Mouse (Mus musculus): ENCODE data around the gene Numa1.
"Not testable (repeated sequence)": the region's sequence is repeated elsewhere in the genome, so short reads cannot be mapped to it uniquely, and the experiment has no call there.

Gene Numa1

GRCm38 (mm10) chr7:101933751-101934240 lies at the start of gene Numa1, which contains the start of gene Lrrc51:
TSS of gene Numa1 (plus strand) at chr7:101934111.
TSS of gene Lrrc51 (minus strand) at chr7:101933895.
- peak; percentile 97 to 98 for DNase-seq (ENCODE audit: low spot score in 2 of 2)

GRCm38 (mm10) chr7:101884160-101884559 lies 49.8 kb upstream of the Numa1 start:
- DNase-seq (ENCODE audit: low spot score in 2 of 2): no peak

GRCm38 (mm10) chr7:101886274-101886673 lies 47.6 kb upstream of the Numa1 start:
- DNase-seq (ENCODE audit: low spot score in 2 of 2): no peak

GRCm38 (mm10) chr7:101888460-101888859 lies 45.5 kb upstream of the Numa1 start:
- DNase-seq (ENCODE audit: low spot score in 2 of 2): no peak

- DNase-seq (ENCODE audit: low spot score in 2 of 2): no peak
These were observed 38.2 kb upstream of the Numa1 start for GRCm38 (mm10) chr7:101895695-101896094.

GRCm38 (mm10) chr7:101896104-101897066 lies 37.5 kb upstream of the Numa1 start:
- DNase-seq (ENCODE audit: low spot score in 2 of 2): peak; percentile 98 to 99

GRCm38 (mm10) chr7:101900331-101901097 lies 33.4 kb upstream of the Numa1 start:
- peak in 1 of 2 experiments; percentile 52 for DNase-seq (ENCODE audit: low spot score in 2 of 2)

- DNase-seq (ENCODE audit: low spot score in 2 of 2): no peak
These were observed 31.9 kb upstream of the Numa1 start for GRCm38 (mm10) chr7:101901969-101902368.

GRCm38 (mm10) chr7:101902846-101903245 lies 31.1 kb upstream of the Numa1 start:
- no peak for DNase-seq (ENCODE audit: low spot score in 2 of 2)

- peak; percentile 100 for DNase-seq (ENCODE audit: low spot score in 2 of 2)
These were observed 28.2 kb upstream of the Numa1 start, which contains the start of gene Lamtor1 for GRCm38 (mm10) chr7:101905561-101906286. TSS of gene Lamtor1 (plus strand) at chr7:101905904.

GRCm38 (mm10) chr7:101906287-101906681 lies 27.6 kb upstream of the Numa1 start, which contains the start of gene Tomt:
TSS of gene Tomt (minus strand) at chr7:101906359.
- no peak for DNase-seq (ENCODE audit: low spot score in 2 of 2)

- DNase-seq (ENCODE audit: low spot score in 2 of 2): no peak
These were observed 27.2 kb upstream of the Numa1 start for GRCm38 (mm10) chr7:101906696-101907095.

- peak in 1 of 2 experiments; percentile 55 for DNase-seq (ENCODE audit: low spot score in 2 of 2)
These were observed 25.5 kb upstream of the Numa1 start for GRCm38 (mm10) chr7:101908367-101908766.

GRCm38 (mm10) chr7:101910138-101910537 lies 23.8 kb upstream of the Numa1 start:
- DNase-seq (ENCODE audit: low spot score in 2 of 2): no peak

- DNase-seq (ENCODE audit: low spot score in 2 of 2): no peak
These were observed 21.9 kb upstream of the Numa1 start for GRCm38 (mm10) chr7:101911982-101912381.

- DNase-seq (ENCODE audit: low spot score in 2 of 2): no peak
These were observed 15.8 kb upstream of the Numa1 start for GRCm38 (mm10) chr7:101918071-101918470.

- DNase-seq (ENCODE audit: low spot score in 2 of 2): not testable (repeated sequence)
These were observed 8.0 kb upstream of the Numa1 start for GRCm38 (mm10) chr7:101925892-101926291.

- no peak for DNase-seq (ENCODE audit: low spot score in 2 of 2)
These were observed 5.8 kb upstream of the Numa1 start for GRCm38 (mm10) chr7:101928093-101928492.

GRCm38 (mm10) chr7:101932551-101932950 lies 1.4 kb upstream of the Numa1 start:
- DNase-seq (ENCODE audit: low spot score in 2 of 2): no peak

GRCm38 (mm10) chr7:101933300-101933699 lies 611 bp upstream of the Numa1 start:
- no peak for DNase-seq (ENCODE audit: low spot score in 2 of 2)

- DNase-seq (ENCODE audit: low spot score in 2 of 2): no peak
These were observed 2.0 kb downstream of the Numa1 start for GRCm38 (mm10) chr7:101935957-101936356.

Data from heart, adult 9 months (tissue).